Mouse (Mus musculus) heart, postnatal 25 days (tissue): ENCODE data around the gene Angptl1. TPM values are rescaled to one million over a fixed set of nuclear protein-coding genes. Genes with fewer than 3 reads are reported as not detected.

Experiments
- DNase-seq: peaks from one replicate; pipeline ENCODE4 v3.0.0; 2022; ENCODE audit warnings: low spot score
- intact Hi-C: fragments of 180-260 bp; cut with DNase I; formaldehyde crosslinking; loops from one replicate; pipeline ENCODE4 v1.15.1; 2025
- total RNA-seq, 2 experiments: library from RNA; stranded (reverse); gene quantifications; 2 replicates each; pipeline ENCODE4 v1.2.3; 2021

Angptl1 gene
- total RNA-seq, 2 experiments from 2014 or later = 2.0 to 2.5 TPM

GRCm38 (mm10) chr1:156864240-156864639, 25.9 kb downstream of the Angptl1 start:
- no peak for DNase-seq
- intact Hi-C loops = no loop called here

DNA sequence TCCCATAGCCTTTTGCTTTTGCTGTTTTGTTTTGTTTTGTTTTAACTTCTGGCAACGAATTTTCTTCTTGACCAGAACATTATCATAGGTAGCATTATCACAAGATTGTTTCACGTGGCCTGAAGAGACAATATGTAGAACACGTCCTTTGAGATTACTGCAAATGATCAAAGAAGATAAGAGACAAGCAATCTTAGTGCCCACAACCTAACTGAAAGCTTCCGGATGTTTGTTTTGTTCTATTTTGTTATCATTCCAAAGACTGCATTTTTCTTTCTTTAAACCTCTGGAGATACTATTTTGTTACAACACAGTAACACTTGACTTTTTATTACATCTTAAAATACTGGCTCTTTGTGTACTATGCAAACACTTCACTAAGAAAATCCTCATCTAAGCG, 31.7 kb downstream of the Angptl1 start:
- intact Hi-C loops = no loop called here

DNA sequence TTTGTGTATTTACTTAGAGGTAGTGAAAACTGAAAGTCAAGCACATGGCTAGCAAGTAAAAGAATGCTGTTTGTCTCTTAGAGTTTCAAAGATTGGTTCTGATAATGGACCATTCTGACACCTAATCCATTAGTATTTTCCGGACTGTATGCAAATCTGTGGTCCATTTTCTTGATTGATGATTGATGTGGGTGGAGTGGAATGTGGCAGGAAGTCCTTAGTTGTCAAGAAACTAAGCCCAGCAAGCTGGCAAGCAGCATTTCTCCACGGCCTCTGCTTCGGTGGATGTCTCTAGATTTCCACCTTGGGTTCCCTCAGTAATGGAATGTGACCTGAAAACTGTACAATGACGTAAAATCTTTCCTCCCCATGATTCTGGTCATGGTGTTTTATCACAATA, 32.3 kb downstream of the Angptl1 start:
- intact Hi-C loops = no loop called here
- DNase-seq = no peak

More for the DNA sequence above, 31.7 kb downstream of the Angptl1 start:
- DNase-seq = no peak

GRCm38 (mm10) chr1:156884782-156885181, 46.4 kb downstream of the Angptl1 start:
- DNase-seq = no peak
- intact Hi-C loops = no loop called here

- intact Hi-C loops = no loop called here
- DNase-seq = no peak
These were observed 47.5 kb downstream of the Angptl1 start for GRCm38 (mm10) chr1:156885879-156886278.

DNA sequence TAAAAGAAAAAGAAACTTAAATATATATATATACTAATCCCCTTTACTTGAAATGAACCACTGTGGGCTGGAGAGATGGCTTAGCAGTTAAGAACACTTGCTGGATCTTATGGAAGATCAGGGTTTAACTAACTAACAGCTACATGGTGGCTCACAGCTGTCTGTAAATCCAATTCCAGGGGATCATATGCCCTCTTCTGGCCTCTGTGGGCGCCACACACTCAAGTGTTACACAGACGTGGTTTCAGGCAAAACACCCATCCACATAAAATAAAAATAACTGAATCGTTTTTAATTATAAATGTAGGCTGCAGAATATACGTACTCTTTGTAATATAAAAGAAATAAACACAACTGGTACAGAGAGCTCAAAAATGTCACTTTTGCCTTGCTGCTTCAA, 50.5 kb downstream of the Angptl1 start:
- DNase-seq = no peak
- intact Hi-C loops = loop anchor here (2.0 kb wide), 1 partner anchor 146 kb away; no protein-coding TSS in a partner anchor

GRCm38 (mm10) chr1:156891561-156891960, 53.2 kb downstream of the Angptl1 start:
- intact Hi-C loops = no loop called here
- DNase-seq = no peak

- DNase-seq = no peak
These were observed 63.3 kb downstream of the Angptl1 start for GRCm38 (mm10) chr1:156901689-156902088.

DNA sequence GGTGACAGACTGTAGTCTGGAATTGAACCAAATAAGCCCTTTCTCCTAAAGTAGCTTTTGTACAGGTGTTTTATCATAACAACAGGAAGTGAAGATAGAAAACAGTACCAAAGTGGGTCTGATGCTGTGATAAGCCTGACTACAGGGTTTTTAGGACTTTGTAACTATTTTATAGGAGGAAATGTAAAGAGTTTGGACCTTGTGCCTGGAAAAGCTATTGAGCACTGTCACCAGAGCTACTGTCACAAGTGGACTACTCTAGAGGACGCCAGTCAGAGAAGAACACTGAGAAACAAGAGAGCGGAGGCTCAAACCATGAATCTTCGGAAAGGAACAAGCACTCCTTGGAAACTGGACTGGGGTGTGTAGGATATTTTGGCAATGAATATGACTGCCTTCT, 65.5 kb downstream of the Angptl1 start:
- no peak for DNase-seq
- intact Hi-C loops = no loop called here

More at GRCm38 (mm10) chr1:156901689-156902088, 63.3 kb downstream of the Angptl1 start:
- intact Hi-C loops = no loop called here

DNA sequence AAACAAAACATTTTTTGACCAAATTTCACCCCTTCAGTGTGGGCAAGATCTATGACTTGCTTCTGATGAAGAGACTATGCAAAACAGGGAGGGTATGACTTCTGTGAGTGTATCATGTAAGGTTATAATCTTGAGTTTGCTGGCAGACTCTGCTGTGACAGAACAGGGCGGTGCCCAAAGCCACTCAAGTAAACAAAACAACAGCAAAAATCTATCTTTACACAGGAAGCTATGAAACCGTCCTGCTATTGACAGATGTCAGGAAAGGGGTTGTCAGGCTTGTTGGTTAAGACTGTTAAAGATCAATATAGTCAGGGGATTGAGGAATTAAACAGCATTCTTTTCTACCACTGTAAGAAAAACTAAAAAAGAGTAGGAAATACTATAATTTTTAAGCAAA, 67.3 kb downstream of the Angptl1 start:
- DNase-seq = no peak
- intact Hi-C loops = no loop called here

DNA sequence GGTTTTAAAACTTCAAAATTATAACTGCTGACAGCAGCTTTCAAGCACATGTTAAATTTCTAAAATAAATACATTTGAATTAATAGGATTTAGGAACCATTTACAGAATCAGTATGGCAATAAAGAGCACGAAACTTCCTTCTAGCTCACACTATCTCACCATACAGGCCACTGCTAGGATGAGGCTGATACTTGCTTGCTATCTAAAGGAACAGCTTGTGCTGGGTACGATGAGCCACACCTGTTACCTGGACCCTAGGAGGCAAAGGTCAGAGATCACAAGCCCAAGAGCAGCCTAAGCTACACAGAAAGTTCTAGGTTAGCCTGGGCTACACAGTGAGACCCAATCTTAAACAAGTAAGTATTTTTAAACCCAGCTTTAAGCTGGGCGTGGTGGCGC, 70.9 kb downstream of the Angptl1 start:
- intact Hi-C loops = no loop called here

DNA sequence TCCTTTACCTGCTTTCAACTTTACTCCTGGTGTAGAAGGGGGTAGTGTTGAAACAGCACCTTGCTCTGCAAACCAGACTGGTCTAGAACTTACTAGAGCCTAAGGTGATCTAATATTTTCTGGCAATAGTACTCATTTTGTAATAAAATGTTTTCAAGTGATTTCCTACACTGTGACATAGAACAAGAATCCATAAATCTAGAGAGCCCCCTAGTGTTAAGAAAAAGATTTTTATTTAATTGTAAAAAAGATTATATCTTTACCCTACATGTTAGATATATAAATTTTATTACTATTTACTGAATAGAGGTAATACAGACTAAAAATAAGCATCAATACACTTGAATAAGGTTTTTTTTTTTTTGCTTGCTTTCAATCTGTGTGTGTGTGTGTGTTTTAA, 71.5 kb downstream of the Angptl1 start:
- intact Hi-C loops = loop anchor here (2.0 to 10.0 kb wide), 3 partner anchors 167 to 625 kb away; no protein-coding TSS in a partner anchor
- DNase-seq = no peak

More for the DNA sequence above, 70.9 kb downstream of the Angptl1 start:
- DNase-seq = no peak

Other genes starting within 250 kb of the Angptl1 start
- 10 to 100 TPM in 1 of 2 experiments, 1 to 10 TPM in 1; 9.2 to 10.6 TPM for gene Tor3a, start 164.2 kb upstream of the Angptl1 start, total RNA-seq
- gene Fam20b, start 119.5 kb upstream of the Angptl1 start, total RNA-seq = 10 to 100 TPM; 48.1 to 51.9 TPM
- gene Ralgps2, start 101.1 kb downstream of the Angptl1 start, total RNA-seq = 10 to 100 TPM in 1 of 2 experiments, 1 to 10 TPM in 1; 8.6 to 10.4 TPM